Mouse (Mus musculus) kidney, embryonic 14.5 days (tissue): ENCODE data around the gene Tmprss11f. TPM values are rescaled to one million over a fixed set of nuclear protein-coding genes. Genes with fewer than 3 reads are reported as not detected.
"Not testable (repeated sequence)": the region's sequence is repeated elsewhere in the genome, so short reads cannot be mapped to it uniquely, and the experiment has no call there.

ENCODE experiments used
- ATAC-seq: fragments of 200-750 bp; cut with Nextera tagmentation; 2 replicates; pipeline ENCODE4 v1.8.0; 2017; ENCODE audit warnings: moderate number of reproducible peaks, mild to moderate bottlenecking, moderate TSS enrichment, moderate library complexity; ENCODE audit not compliant: low FRiP score, low TSS enrichment
- H3K27ac ChIP-seq: fragments of 300-500 bp; sonication (generic); 2 replicates; pipeline ENCODE4 v1.5.1; 2014; ENCODE audit warnings: low read depth, mild to moderate bottlenecking, low read length, moderate library complexity, mixed read lengths
- H3K27me3 ChIP-seq: fragments of 300-500 bp; sonication (generic); 2 replicates; pipeline ENCODE4 v1.6.1; 2014; ENCODE audit warnings: mild to moderate bottlenecking, low read length; ENCODE audit not compliant: control insufficient read depth, insufficient read depth
- H3K36me3 ChIP-seq: fragments of 300-500 bp; sonication (generic); 2 replicates; pipeline ENCODE4 v1.6.1; 2014; ENCODE audit warnings: low read length, mixed read lengths; ENCODE audit not compliant: control insufficient read depth, insufficient read depth
- H3K4me1 ChIP-seq: fragments of 300-500 bp; sonication (generic); 2 replicates; pipeline ENCODE4 v1.6.1; 2014; ENCODE audit warnings: low read length, mixed read lengths; ENCODE audit not compliant: control insufficient read depth, insufficient read depth
- H3K4me2 ChIP-seq: fragments of 300-500 bp; sonication (generic); replicated peaks from 2 replicates; pipeline ENCODE4 v1.6.1; 2014; ENCODE audit warnings: low read depth, mild to moderate bottlenecking, low read length
- H3K4me3 ChIP-seq: fragments of 300-500 bp; sonication (generic); 2 replicates; pipeline ENCODE4 v1.5.1; 2014; ENCODE audit warnings: mild to moderate bottlenecking, low read length
- H3K9ac ChIP-seq: fragments of 300-500 bp; sonication (generic); 2 replicates; pipeline ENCODE4 v1.6.1; 2014; ENCODE audit warnings: low read depth, mild to moderate bottlenecking, low read length, moderate library complexity
- H3K9me3 ChIP-seq: fragments of 300-500 bp; sonication (generic); 2 replicates; pipeline ENCODE4 v1.6.1; 2016; ENCODE audit warnings: low read length; ENCODE audit not compliant: control insufficient read depth
- WGBS: fragments of 180-500 bp; shearing (Covaris S2); extraction: QIAGEN DNeasy Blood & Tissue Kit; methylation state at CpG from one replicate; pipeline ENCODE4 v1.1.7; 2014; 5-methylcytosine and 5-hydroxymethylcytosine counted together
- polyA plus RNA-seq: library from polyadenylated mRNA; unstranded; fragments of >200 nt; fragmentation: Nextera tagmentation; extraction: Ambion mirVana; gene quantifications from 2 replicates; pipeline ENCODE4 v1.2.1, GENCODE M21; 2014

Tmprss11f gene
- polyA plus RNA-seq, result not detected in 2 replicates

- WGBS, result 55% methylated on average over 5 of the region's 5 CpGs
- H3K4me1 ChIP-seq, result no peaks in the 10 kb centered on the region
- H3K36me3 ChIP-seq, result no peaks in the 10 kb centered on the region
- H3K27me3 ChIP-seq, result no peaks in the 10 kb centered on the region
- no peak within 1 kb of the TSS for H3K4me2 ChIP-seq
- no peak within 1 kb of the TSS for H3K4me3 ChIP-seq
- H3K9me3 ChIP-seq, result no peaks in the 10 kb centered on the region
- H3K9ac ChIP-seq, result no peak within 1 kb of the TSS
- ATAC-seq, result no peak
- H3K27ac ChIP-seq, result no peak within 1 kb of the TSS
Observed at GRCm38 (mm10) chr5:86632324-86632723, at the start of gene Tmprss11f. Gene Tmprss11f (minus strand): TSS chr5:86632424.

DNA sequence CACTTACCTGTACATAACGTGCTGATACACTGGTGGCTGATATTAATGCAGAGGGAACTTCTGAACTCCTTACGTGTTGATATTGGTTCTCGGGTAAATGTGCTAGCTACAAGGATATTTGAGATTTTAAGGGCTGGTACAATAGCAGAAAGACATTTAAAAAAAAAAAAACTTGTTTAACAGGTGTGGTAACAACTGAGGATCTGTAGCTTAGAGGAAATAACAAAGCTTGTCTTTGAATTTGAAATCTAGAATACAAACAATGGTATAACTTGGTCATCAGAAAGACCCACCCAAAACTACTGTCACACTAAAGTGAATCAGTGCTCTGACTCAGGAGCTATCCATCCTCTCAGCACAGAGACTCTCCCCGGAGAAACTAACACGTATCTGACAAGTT lies 44.0 kb upstream of the Tmprss11f start, which contains the start of gene Tmprss11b:
Gene Tmprss11b, minus strand, starts transcription at position 101 of the 400 bp plus-strand sequence.
- H3K9ac ChIP-seq, result no peak within 1 kb of the TSS
- no peaks in the 10 kb centered on the region for H3K36me3 ChIP-seq
- no peak for ATAC-seq
- H3K4me2 ChIP-seq, result no peak within 1 kb of the TSS
- H3K4me3 ChIP-seq, result no peak within 1 kb of the TSS
- H3K27me3 ChIP-seq, result no peaks in the 10 kb centered on the region
- no peak within 1 kb of the TSS for H3K27ac ChIP-seq
- 78% methylated on average over 5 of the region's 5 CpGs for WGBS
- no peaks in the 10 kb centered on the region for H3K4me1 ChIP-seq
- H3K9me3 ChIP-seq, result no peaks in the 10 kb centered on the region

- not testable (repeated sequence) for H3K4me1 ChIP-seq, H3K9me3 ChIP-seq, H3K4me2 ChIP-seq, H3K4me3 ChIP-seq, H3K27ac ChIP-seq, H3K36me3 ChIP-seq, ATAC-seq, H3K27me3 ChIP-seq, H3K9ac ChIP-seq
- 36% methylated on average over 4 of the region's 4 CpGs for WGBS
Observed at GRCm38 (mm10) chr5:86649185-86649584, 17.0 kb upstream of the Tmprss11f start.

DNA sequence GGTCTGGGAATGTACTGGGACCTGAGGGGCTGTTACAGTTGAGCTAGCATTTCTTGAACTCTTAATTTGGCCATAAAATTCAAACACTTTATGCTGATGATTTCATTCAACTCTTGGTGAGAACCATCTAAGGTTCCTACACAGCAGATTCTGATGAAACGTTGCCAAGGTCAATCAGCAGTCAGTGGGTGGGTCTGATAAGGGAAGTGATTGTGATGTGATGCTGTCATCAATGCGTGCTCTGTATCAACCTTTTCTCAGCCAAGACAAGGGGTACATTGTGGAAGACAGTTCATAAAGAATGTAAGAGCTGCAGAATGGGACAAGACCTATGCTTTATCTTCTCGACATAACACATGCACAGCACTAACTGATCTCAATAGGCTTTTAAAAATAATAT lies 8.6 kb upstream of the Tmprss11f start:
- no peaks in the 10 kb centered on the region for H3K4me1 ChIP-seq
- ATAC-seq, result no peak
- H3K4me3 ChIP-seq, result no peak overlapping the region
- no peaks in the 10 kb centered on the region for H3K36me3 ChIP-seq
- no peaks in the 10 kb centered on the region for H3K27me3 ChIP-seq
- H3K4me2 ChIP-seq, result no peak overlapping the region
- H3K27ac ChIP-seq, result no peak overlapping the region
- H3K9me3 ChIP-seq, result no peaks in the 10 kb centered on the region
- H3K9ac ChIP-seq, result no peak overlapping the region
- WGBS, result 69% methylated on average over 3 of the region's 3 CpGs

DNA sequence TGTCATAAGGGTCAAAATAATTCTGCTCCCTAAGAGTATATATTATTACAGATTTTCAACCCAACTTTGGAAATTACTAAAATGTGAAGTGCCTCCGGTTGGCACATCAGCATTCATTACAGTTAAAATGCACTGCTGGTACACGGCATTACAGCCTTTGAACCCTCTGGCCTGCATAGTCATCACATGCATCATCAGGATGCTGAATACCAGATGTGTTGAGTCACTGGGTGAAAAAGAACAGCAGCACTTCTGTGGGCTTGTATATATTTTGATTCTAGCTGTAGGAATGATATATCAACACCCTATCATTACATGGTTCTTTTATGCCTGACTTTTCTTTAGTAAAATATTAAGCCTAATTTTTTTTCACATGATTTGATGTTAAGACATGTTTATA lies 1.5 kb downstream of the Tmprss11f start:
- no peak overlapping the region for H3K27ac ChIP-seq
- no peaks in the 10 kb centered on the region for H3K27me3 ChIP-seq
- H3K4me1 ChIP-seq, result no peaks in the 10 kb centered on the region
- WGBS, result 77% methylated on average over 2 of the region's 2 CpGs
- H3K4me3 ChIP-seq, result no peak overlapping the region
- H3K9me3 ChIP-seq, result no peaks in the 10 kb centered on the region
- no peak for ATAC-seq
- H3K36me3 ChIP-seq, result no peaks in the 10 kb centered on the region
- H3K9ac ChIP-seq, result no peak overlapping the region
- H3K4me2 ChIP-seq, result no peak overlapping the region

GRCm38 (mm10) chr5:86621778-86622177 lies 10.4 kb downstream of the Tmprss11f start:
- Histone ChIP-seq H3K36me3 (no peaks in the 10 kb centered on the region), H3K4me3 (no peak overlapping the region), H3K27ac (no peak overlapping the region), H3K27me3 (no peaks in the 10 kb centered on the region), H3K9me3 (no peaks in the 10 kb centered on the region), H3K9ac (no peak overlapping the region), H3K4me2 (no peak overlapping the region), H3K4me1 (no peaks in the 10 kb centered on the region)
- ATAC-seq, result no peak
- 81% methylated on average over 1 of the region's 1 CpGs for WGBS

DNA sequence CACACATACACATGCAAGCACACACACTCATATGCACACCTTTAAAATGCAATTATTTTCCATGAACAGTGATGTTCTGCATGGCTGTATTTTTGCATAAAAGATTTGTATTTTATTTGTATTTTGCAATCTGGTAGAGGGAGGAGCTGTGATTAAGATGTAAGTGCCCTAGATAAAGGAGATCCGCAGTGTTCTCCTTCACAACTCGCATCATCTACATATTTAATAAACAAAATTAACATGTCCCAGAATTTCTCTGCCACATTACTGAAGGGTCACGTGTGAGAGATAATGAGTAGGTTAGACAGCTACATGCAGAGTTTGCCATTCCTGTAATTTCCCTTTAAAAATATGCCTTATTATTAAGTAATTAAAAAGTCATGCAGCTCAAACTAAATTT lies 46.3 kb downstream of the Tmprss11f start:
- no peak overlapping the region for H3K9ac ChIP-seq
- H3K4me3 ChIP-seq, result no peak overlapping the region
- 94% methylated on average over 3 of the region's 3 CpGs for WGBS
- ATAC-seq, result no peak
- H3K36me3 ChIP-seq, result no peaks in the 10 kb centered on the region
- H3K4me1 ChIP-seq, result no peaks in the 10 kb centered on the region
- H3K4me2 ChIP-seq, result no peak overlapping the region
- no peaks in the 10 kb centered on the region for H3K9me3 ChIP-seq
- H3K27ac ChIP-seq, result no peak overlapping the region
- H3K27me3 ChIP-seq, result no peaks in the 10 kb centered on the region

DNA sequence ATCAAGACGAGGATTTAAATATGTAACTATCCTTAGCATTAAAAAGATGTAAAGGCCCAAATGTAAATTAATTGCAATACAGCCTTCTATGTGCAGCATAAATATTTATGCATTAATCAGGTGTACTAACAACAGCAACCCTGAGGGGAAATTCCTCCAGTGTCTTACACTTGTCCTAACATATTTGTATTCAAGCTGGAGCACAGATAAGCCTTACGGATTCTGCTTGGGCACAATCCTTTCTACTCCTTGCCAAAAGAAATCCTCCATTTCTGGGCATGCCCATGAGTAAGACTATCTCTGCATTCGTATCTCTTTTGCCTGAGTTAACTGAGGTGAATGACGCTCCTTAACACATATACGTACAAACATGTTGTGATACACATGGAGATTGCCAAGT lies 49.6 kb downstream of the Tmprss11f start:
- Histone ChIP-seq H3K4me2 (no peak overlapping the region), H3K27ac (no peak overlapping the region)
- 91% methylated on average over 5 of the region's 5 CpGs for WGBS

DNA sequence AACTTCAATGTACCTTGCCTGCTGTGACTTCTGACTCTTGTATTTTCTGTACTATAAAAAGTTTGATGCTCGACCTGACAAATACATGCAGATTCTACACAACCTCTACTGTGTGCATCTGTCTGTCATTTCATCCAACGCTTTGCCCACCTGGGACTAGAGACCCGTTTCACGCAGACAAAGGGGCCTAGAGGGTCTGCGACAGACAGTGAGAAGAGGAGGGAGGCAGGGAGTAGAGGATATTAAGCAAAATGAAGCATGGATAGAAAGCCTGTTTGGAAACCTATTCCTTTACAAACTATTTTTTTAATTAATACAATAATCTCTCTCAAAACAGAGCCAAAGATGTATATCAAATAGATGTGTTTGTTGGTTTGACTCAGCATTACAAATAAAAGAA lies 50.2 kb downstream of the Tmprss11f start:
- Histone ChIP-seq H3K4me1 (no peaks in the 10 kb centered on the region), H3K9ac (no peak overlapping the region), H3K4me3 (no peak overlapping the region), H3K4me2 (no peak overlapping the region), H3K27ac (no peak overlapping the region), H3K27me3 (no peaks in the 10 kb centered on the region), H3K36me3 (no peaks in the 10 kb centered on the region), H3K9me3 (no peaks in the 10 kb centered on the region)
- no peak for ATAC-seq
- WGBS, result 74% methylated on average over 5 of the region's 5 CpGs

More for the DNA sequence above, 49.6 kb downstream of the Tmprss11f start:
- no peak for ATAC-seq
- Histone ChIP-seq H3K27me3 (no peaks in the 10 kb centered on the region), H3K4me1 (no peaks in the 10 kb centered on the region), H3K4me3 (no peak overlapping the region), H3K9ac (no peak overlapping the region), H3K36me3 (no peaks in the 10 kb centered on the region), H3K9me3 (no peaks in the 10 kb centered on the region)
